Mouse (Mus musculus): ENCODE data around the gene Creb5. TPM values are rescaled to one million over a fixed set of nuclear protein-coding genes. Genes with fewer than 3 reads are reported as not detected.
A peak's percentile ranks its signal among the peaks of the same experiment; 100 is the strongest.

The Creb5 gene
- total RNA-seq, 1 experiment: 1.1 TPM

GRCm38 (mm10) chr6:53556050-53556449 lies 269.0 kb downstream of the Creb5 start:
- TF ChIP-seq MAFK (IDR thresholded peaks at IDR 0.05; ENCODE audit: insufficient read depth, low read depth, low read length) (no peak), HCFC1 (IDR thresholded peaks at IDR 0.05; ENCODE audit: borderline replicate concordance, insufficient read depth, low read length) (no peak)
- H3K4me3 ChIP-seq (ENCODE audit: insufficient read depth in 1 of 2, low read depth in 1 of 2, low read length in 2 of 2, poor library complexity in 1 of 2, severe bottlenecking in 1 of 2): no peak overlapping the region
- H3K27ac ChIP-seq (ENCODE audit: insufficient read depth, low read depth, low read length, poor library complexity, severe bottlenecking): no peak overlapping the region
- no peak for DNase-seq (ENCODE audit: low read depth, low spot score)
- in situ Hi-C loops (cut with MboI; ENCODE audit: low sequenced_read_pairs in 2 of 2, unreplicated experiment in 2 of 2): no loop called here
- no peaks in the 10 kb centered on the region for H3K36me3 ChIP-seq (ENCODE audit: control insufficient read depth, insufficient read depth, low read length, poor library complexity, severe bottlenecking)
- H3K9me3 ChIP-seq (ENCODE audit: control insufficient read depth, insufficient read depth, low read depth, low read length): no peaks in the 10 kb centered on the region
- no peaks in the 10 kb centered on the region for H3K4me1 ChIP-seq (ENCODE audit: control insufficient read depth in 2 of 2, insufficient read depth in 2 of 2, low read length in 2 of 2, poor library complexity in 1 of 2)
- H3K9ac ChIP-seq (ENCODE audit: insufficient read depth, low read depth, low read length, poor library complexity, severe bottlenecking): no peak overlapping the region

- Histone ChIP-seq H3K9ac (ENCODE audit: insufficient read depth, low read depth, low read length, poor library complexity, severe bottlenecking) (no peak overlapping the region), H3K9me3 (ENCODE audit: control insufficient read depth, insufficient read depth, low read depth, low read length) (no peaks in the 10 kb centered on the region), H3K36me3 (ENCODE audit: control insufficient read depth, insufficient read depth, low read length, poor library complexity, severe bottlenecking) (no peaks in the 10 kb centered on the region), H3K27ac (ENCODE audit: insufficient read depth, low read depth, low read length, poor library complexity, severe bottlenecking) (no peak overlapping the region; the same call in 1 of the 2 replicates), H3K4me1 (ENCODE audit: control insufficient read depth in 2 of 2, insufficient read depth in 2 of 2, low read length in 2 of 2, poor library complexity in 1 of 2) (peaks cover 0 to 6% of the 10 kb centered on the region in 2 experiments; a peak in 2 of 4 replicates), H3K4me3 (ENCODE audit: insufficient read depth in 1 of 2, low read depth in 1 of 2, low read length in 2 of 2, poor library complexity in 1 of 2, severe bottlenecking in 1 of 2) (no peak overlapping the region)
- DNase-seq (ENCODE audit: low read depth, low spot score): no peak
- in situ Hi-C loops (cut with MboI; ENCODE audit: low sequenced_read_pairs in 2 of 2, unreplicated experiment in 2 of 2): no loop called here
- TF ChIP-seq ZC3H11A (IDR thresholded peaks at IDR 0.05; ENCODE audit: borderline replicate concordance, low read depth, low read length) (no peak), HCFC1 (IDR thresholded peaks at IDR 0.05; ENCODE audit: borderline replicate concordance, insufficient read depth, low read length) (no peak), MAFK (IDR thresholded peaks at IDR 0.05; ENCODE audit: insufficient read depth, low read depth, low read length) (no peak), ZNF384 (IDR thresholded peaks at IDR 0.05; ENCODE audit: low read depth, low read length) (no peak), CHD2 (IDR thresholded peaks at IDR 0.05; ENCODE audit: low read depth, low read length) (no peak)
Observed at GRCm38 (mm10) chr6:53560928-53561327, 273.9 kb downstream of the Creb5 start.

GRCm38 (mm10) chr6:53562586-53562985 lies 275.5 kb downstream of the Creb5 start:
- Histone ChIP-seq H3K4me3 (ENCODE audit: insufficient read depth in 1 of 2, low read depth in 1 of 2, low read length in 2 of 2, poor library complexity in 1 of 2, severe bottlenecking in 1 of 2) (no peak overlapping the region), H3K27ac (ENCODE audit: insufficient read depth, low read depth, low read length, poor library complexity, severe bottlenecking) (no peak overlapping the region), H3K4me1 (ENCODE audit: control insufficient read depth in 2 of 2, insufficient read depth in 2 of 2, low read length in 2 of 2, poor library complexity in 1 of 2) (peaks cover 0 to 6% of the 10 kb centered on the region in 2 experiments; a peak in 2 of 4 replicates), H3K9me3 (ENCODE audit: control insufficient read depth, insufficient read depth, low read depth, low read length) (no peaks in the 10 kb centered on the region), H3K36me3 (ENCODE audit: control insufficient read depth, insufficient read depth, low read length, poor library complexity, severe bottlenecking) (no peaks in the 10 kb centered on the region), H3K9ac (ENCODE audit: insufficient read depth, low read depth, low read length, poor library complexity, severe bottlenecking) (no peak overlapping the region)
- no peak for DNase-seq (ENCODE audit: low read depth, low spot score)
- TF ChIP-seq ZC3H11A (IDR thresholded peaks at IDR 0.05; ENCODE audit: borderline replicate concordance, low read depth, low read length): no peak
- in situ Hi-C loops (cut with MboI; ENCODE audit: low sequenced_read_pairs in 2 of 2, unreplicated experiment in 2 of 2): no loop called here

- DNase-seq (ENCODE audit: low read depth, low spot score): peak; percentile 24
- no peak for TF ChIP-seq ZNF384 (IDR thresholded peaks at IDR 0.05; ENCODE audit: low read depth, low read length)
- Histone ChIP-seq H3K27ac (ENCODE audit: insufficient read depth, low read depth, low read length, poor library complexity, severe bottlenecking) (no peak overlapping the region), H3K36me3 (ENCODE audit: control insufficient read depth, insufficient read depth, low read length, poor library complexity, severe bottlenecking) (no peaks in the 10 kb centered on the region), H3K9me3 (ENCODE audit: control insufficient read depth, insufficient read depth, low read depth, low read length) (no peaks in the 10 kb centered on the region), H3K4me1 (ENCODE audit: control insufficient read depth in 2 of 2, insufficient read depth in 2 of 2, low read length in 2 of 2, poor library complexity in 1 of 2) (peaks cover 0 to 6% of the 10 kb centered on the region in 2 experiments; a peak in 2 of 4 replicates), H3K4me3 (ENCODE audit: insufficient read depth in 1 of 2, low read depth in 1 of 2, low read length in 2 of 2, poor library complexity in 1 of 2, severe bottlenecking in 1 of 2) (no peak overlapping the region), H3K9ac (ENCODE audit: insufficient read depth, low read depth, low read length, poor library complexity, severe bottlenecking) (no peak overlapping the region)
- in situ Hi-C loops (cut with MboI; ENCODE audit: low sequenced_read_pairs in 2 of 2, unreplicated experiment in 2 of 2): no loop called here
Observed at GRCm38 (mm10) chr6:53563546-53564185, 276.6 kb downstream of the Creb5 start.

GRCm38 (mm10) chr6:53569436-53569835 lies 282.4 kb downstream of the Creb5 start:
- TF ChIP-seq HCFC1 (IDR thresholded peaks at IDR 0.05; ENCODE audit: borderline replicate concordance, insufficient read depth, low read length): no peak
- TF ChIP-seq CHD2 (IDR thresholded peaks at IDR 0.05; ENCODE audit: low read depth, low read length): no peak
- TF ChIP-seq ZC3H11A (IDR thresholded peaks at IDR 0.05; ENCODE audit: borderline replicate concordance, low read depth, low read length): no peak
- no peak for TF ChIP-seq ZNF384 (IDR thresholded peaks at IDR 0.05; ENCODE audit: low read depth, low read length)
- no peak for TF ChIP-seq MAFK (IDR thresholded peaks at IDR 0.05; ENCODE audit: insufficient read depth, low read depth, low read length)
- Histone ChIP-seq H3K9me3 (ENCODE audit: control insufficient read depth, insufficient read depth, low read depth, low read length) (no peaks in the 10 kb centered on the region), H3K9ac (ENCODE audit: insufficient read depth, low read depth, low read length, poor library complexity, severe bottlenecking) (no peak overlapping the region), H3K27ac (ENCODE audit: insufficient read depth, low read depth, low read length, poor library complexity, severe bottlenecking) (no peak overlapping the region), H3K4me1 (ENCODE audit: control insufficient read depth in 2 of 2, insufficient read depth in 2 of 2, low read length in 2 of 2, poor library complexity in 1 of 2) (no peaks in the 10 kb centered on the region), H3K4me3 (ENCODE audit: insufficient read depth in 1 of 2, low read depth in 1 of 2, low read length in 2 of 2, poor library complexity in 1 of 2, severe bottlenecking in 1 of 2) (no peak overlapping the region), H3K36me3 (ENCODE audit: control insufficient read depth, insufficient read depth, low read length, poor library complexity, severe bottlenecking) (no peaks in the 10 kb centered on the region)
- in situ Hi-C loops (cut with MboI; ENCODE audit: low sequenced_read_pairs in 2 of 2, unreplicated experiment in 2 of 2): no loop called here
- no peak for DNase-seq (ENCODE audit: low read depth, low spot score)
